ENCODE assay signal across 8 mouse cellular contexts in the genomic region with DNA sequence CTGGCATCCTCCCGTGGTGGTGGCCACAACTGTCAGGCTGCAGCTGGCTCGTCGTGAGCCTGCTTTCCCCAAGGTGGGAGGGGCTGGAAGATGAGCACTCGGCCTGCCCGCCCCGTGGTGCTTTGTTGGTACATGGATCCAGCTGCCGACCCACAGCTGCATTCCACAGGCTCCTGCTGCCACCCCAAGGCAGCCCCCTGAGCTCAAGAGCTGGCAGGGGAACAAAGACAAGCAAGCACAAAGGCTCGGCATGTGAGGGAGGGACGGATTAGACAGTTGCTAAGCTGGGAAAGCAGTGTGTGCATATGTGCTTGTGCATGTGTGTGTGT. TPM values are rescaled to one million over a fixed set of nuclear protein-coding genes. Genes with fewer than 3 reads are reported as not detected.
DNase-seq lines count a peak whose midpoint lies in the region; ATAC-seq lines count a peak whose summit lies in the region.

No protein-coding gene starts in this region.

- 5% methylated on average over 9 of the region's 9 CpGs for WGBS in lung, embryonic 16.5 days
- under 1% methylated on average over 9 of the region's 9 CpGs for WGBS in midbrain, embryonic 11.5 days

- H3K27ac ChIP-seq in lung, embryonic 16.5 days (ENCODE audit: low read length), result peak overlapping the region; percentile 72
- peak overlapping the region; percentile 42; the same call in 1 of the 2 replicates for H3K27ac ChIP-seq in midbrain, embryonic 11.5 days (ENCODE audit: low read depth, low read length)

- H3K4me3 ChIP-seq in lung, embryonic 16.5 days (ENCODE audit: low read length), result no peak overlapping the region
- H3K4me3 ChIP-seq in midbrain, embryonic 11.5 days (ENCODE audit: low read depth, low read length), result no peak overlapping the region

- peaks cover 37% of the 10 kb centered on the region for H3K4me1 ChIP-seq in lung, embryonic 16.5 days (replicated peaks; ENCODE audit: control insufficient read depth, insufficient read depth, low read length)
- H3K4me1 ChIP-seq in midbrain, embryonic 11.5 days (ENCODE audit: control insufficient read depth, insufficient read depth, low read length), result peaks cover 28% of the 10 kb centered on the region

- no peaks in the 10 kb centered on the region for H3K27me3 ChIP-seq in lung, embryonic 16.5 days (ENCODE audit: control insufficient read depth, insufficient read depth, low read depth, low read length)
- H3K27me3 ChIP-seq in midbrain, embryonic 11.5 days (ENCODE audit: control insufficient read depth, insufficient read depth, low read length), result no peaks in the 10 kb centered on the region

- no peaks in the 10 kb centered on the region for H3K9me3 ChIP-seq in lung, embryonic 16.5 days (ENCODE audit: control insufficient read depth, low read length)
- no peaks in the 10 kb centered on the region for H3K9me3 ChIP-seq in midbrain, embryonic 11.5 days (ENCODE audit: control insufficient read depth, low read length)

- peak; percentile 59 for ATAC-seq in lung, embryonic 16.5 days (ENCODE audit: low read depth)
- peak; percentile 89 for ATAC-seq in midbrain, embryonic 11.5 days (ENCODE audit: low FRiP score)

- no peak overlapping the region for H3K4me2 ChIP-seq in lung, embryonic 16.5 days (ENCODE audit: low read depth, low read length)
- H3K4me2 ChIP-seq in midbrain, embryonic 11.5 days, result peak overlapping the region; percentile 25; the same call in 1 of the 2 replicates

- peak overlapping the region; percentile 42; the same call in 1 of the 2 replicates for H3K9ac ChIP-seq in lung, embryonic 16.5 days (ENCODE audit: low read length)
- H3K9ac ChIP-seq in midbrain, embryonic 11.5 days (ENCODE audit: low read length), result peak overlapping the region; percentile 49

- peak; percentile 23 for DNase-seq in adrenal gland, postnatal 14 days
- no peak for DNase-seq in adrenal gland, postnatal 10 days
- DNase-seq in lung, postnatal 36 days, result no peak
- peak; percentile 96 for DNase-seq in midbrain, embryonic 11.5 days (ENCODE audit: low spot score, missing footprints)
- DNase-seq in thymus, postnatal 36 days, result peak; percentile 27 to 64
- no peak for DNase-seq in frontal cortex, postnatal 14 days (ENCODE audit: low spot score in 2 of 2)
- no peak for DNase-seq in layer of hippocampus, postnatal 14 days (ENCODE audit: low spot score in 2 of 2)

- H3K36me3 ChIP-seq in lung, embryonic 16.5 days (ENCODE audit: control insufficient read depth, insufficient read depth, low read length), result no peaks in the 10 kb centered on the region
- H3K36me3 ChIP-seq in midbrain, embryonic 11.5 days (ENCODE audit: control insufficient read depth, insufficient read depth, low read length), result no peaks in the 10 kb centered on the region

RNA-seq across cellular contexts. Expression of gene Rfx8, which starts 19.6 kb away (rescaled TPM):
- 0.15 TPM in 1 of 2 replicates, not detected in the other for total RNA-seq in adrenal gland, postnatal 14 days (2021)
- total RNA-seq in adrenal gland, postnatal 10 days (2021), result under 1 TPM; 0.21 to 0.48 TPM
- 0.40 and 0.58 TPM in 2 replicates for polyA plus RNA-seq in lung, embryonic 16.5 days (2015; fragmentation: Nextera tagmentation; extraction: Ambion mirVana)
- polyA plus RNA-seq in midbrain, embryonic 11.5 days (2014; fragmentation: Nextera tagmentation; extraction: Ambion mirVana), result 0.15 and 0.39 TPM in 2 replicates
- under 1 TPM; 0.25 to 0.38 TPM for total RNA-seq in layer of hippocampus, postnatal 14 days (2021)

RNA-seq across cellular contexts. Expression of gene Creg2, which starts 50.0 kb away (rescaled TPM):
- total RNA-seq in adrenal gland, postnatal 14 days (2021), result 0.04 and 0.86 TPM in 2 replicates
- total RNA-seq in adrenal gland, postnatal 10 days (2021), result 1 to 10 TPM in 1 of 2 experiments, under 1 TPM in 1; 0.36 to 1.1 TPM
- polyA plus RNA-seq in lung, embryonic 16.5 days (2015; fragmentation: Nextera tagmentation; extraction: Ambion mirVana), result 0.04 and 0.14 TPM in 2 replicates
- polyA plus RNA-seq in midbrain, embryonic 11.5 days (2014; fragmentation: Nextera tagmentation; extraction: Ambion mirVana), result 0.41 and 0.82 TPM in 2 replicates
- 10 to 100 TPM; 66.6 to 68.0 TPM for total RNA-seq in layer of hippocampus, postnatal 14 days (2021)

Comparison
In these comparisons a context has a peak if more than half of its experiments do, and no peak if none do; other contexts are left out.
1. DNase-seq: peak in adrenal gland, postnatal 14 days (single experiment), midbrain, embryonic 11.5 days (single experiment) and thymus, postnatal 36 days (2 of 2); none in adrenal gland, postnatal 10 days (single experiment), lung, postnatal 36 days (single experiment), frontal cortex, postnatal 14 days (0 of 2) and layer of hippocampus, postnatal 14 days (0 of 2).
2. RNA of gene Creg2, which starts 50.0 kb away (total RNA-seq): 66.6 to 68.0 TPM in layer of hippocampus, postnatal 14 days; 0.36 to 1.1 TPM in adrenal gland, postnatal 10 days and 0.04 to 0.86 TPM in adrenal gland, postnatal 14 days; every median in the first group is over 10 times any median in the second.